Mouse (Mus musculus): ENCODE measurements around the gene Kctd20. TPM values are rescaled to one million over a fixed set of nuclear protein-coding genes. Genes with fewer than 3 reads are reported as not detected.
"Not testable (repeated sequence)": the region's sequence is repeated elsewhere in the genome, so short reads cannot be mapped to it uniquely, and the experiment has no call there.

Gene Kctd20
- polyA plus RNA-seq, 1 experiment from 2014 or later, result 97.9 TPM

DNA sequence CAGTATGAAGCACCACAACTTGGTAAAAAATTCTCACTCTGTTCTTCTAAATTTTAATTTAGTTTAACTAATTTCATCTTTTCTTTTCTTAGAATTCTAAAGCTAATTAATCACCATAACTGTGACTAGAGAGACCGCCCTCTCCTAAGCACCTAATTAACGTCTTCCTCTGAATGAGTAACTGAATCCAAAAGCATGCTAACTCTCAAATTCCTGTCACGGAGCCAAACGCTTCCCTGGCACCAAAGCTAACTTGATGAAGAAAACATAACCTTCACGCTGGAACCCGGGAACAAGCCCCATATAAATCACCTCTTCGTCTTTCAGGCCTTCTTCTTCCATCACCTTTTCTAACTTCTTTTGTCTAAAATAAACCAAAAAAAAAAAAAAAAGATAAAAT lies 40.4 kb downstream of the Kctd20 start:
- H3K9me3 ChIP-seq, result no peaks in the 10 kb centered on the region
- H3K27me3 ChIP-seq, result no peaks in the 10 kb centered on the region
- H3K4me1 ChIP-seq (replicated peaks), result no peaks in the 10 kb centered on the region
- ATAC-seq, result no peak
- H3K9ac ChIP-seq (replicated peaks), result no peak overlapping the region
- no peak overlapping the region for H3K4me3 ChIP-seq (replicated peaks)
- H3K27ac ChIP-seq, result no peak overlapping the region
- H3K36me3 ChIP-seq, result peaks cover 74% of the 10 kb centered on the region
- H3K4me2 ChIP-seq (replicated peaks), result no peak overlapping the region
- 85% methylated on average over 7 of the region's 7 CpGs for WGBS

DNA sequence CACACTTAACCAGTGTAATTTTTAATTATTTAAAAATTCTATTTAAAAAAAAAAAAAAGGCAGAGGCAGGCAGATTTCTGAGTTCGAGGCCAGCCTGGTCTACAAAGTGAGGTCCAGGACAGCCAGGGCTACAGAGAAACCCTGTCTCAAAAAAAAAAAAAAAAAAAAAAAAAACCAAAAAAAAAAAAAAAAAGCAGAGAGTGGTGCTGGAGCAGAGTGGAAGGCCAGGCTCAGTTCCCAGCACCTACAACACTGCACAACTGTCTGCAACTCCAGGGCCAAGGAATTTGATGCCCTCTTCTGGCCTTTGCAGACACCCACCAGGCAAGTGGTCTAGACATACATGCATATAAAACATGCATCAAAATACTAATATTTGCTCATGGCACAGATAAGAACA lies 41.3 kb downstream of the Kctd20 start:
- not testable (repeated sequence) for H3K4me2 ChIP-seq (replicated peaks); H3K4me3 ChIP-seq (replicated peaks); H3K9ac ChIP-seq (replicated peaks); ATAC-seq; H3K9me3 ChIP-seq; H3K27me3 ChIP-seq; H3K27ac ChIP-seq; H3K4me1 ChIP-seq (replicated peaks)
- WGBS, result 92% methylated on average over 1 of the region's 1 CpGs
- peaks cover 73% of the 10 kb centered on the region for H3K36me3 ChIP-seq

DNA sequence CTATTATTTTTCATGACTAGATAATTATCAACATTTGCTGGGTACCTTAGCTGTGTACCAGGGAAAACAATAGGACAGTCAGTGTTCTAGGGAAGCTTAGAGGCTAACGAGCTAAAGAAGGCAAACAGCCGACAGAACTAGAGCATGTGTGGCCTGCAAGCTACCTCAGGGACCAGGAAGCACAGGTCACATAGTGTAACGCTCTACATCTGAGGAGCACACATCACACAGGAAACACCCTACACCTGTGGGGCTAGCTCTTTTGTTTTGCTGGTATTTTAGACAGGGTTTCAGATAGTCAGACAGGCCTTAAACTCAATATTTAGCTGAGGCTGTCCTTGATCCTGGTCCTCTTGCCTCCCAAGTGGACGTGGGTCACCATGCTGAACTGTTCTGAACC lies 42.9 kb downstream of the Kctd20 start:
- ATAC-seq, result no peak
- H3K27me3 ChIP-seq, result no peaks in the 10 kb centered on the region
- H3K9ac ChIP-seq (replicated peaks), result no peak overlapping the region
- 93% methylated on average over 4 of the region's 4 CpGs for WGBS
- H3K9me3 ChIP-seq, result no peaks in the 10 kb centered on the region
- no peak overlapping the region for H3K27ac ChIP-seq
- no peaks in the 10 kb centered on the region for H3K4me1 ChIP-seq (replicated peaks)
- H3K4me3 ChIP-seq (replicated peaks), result no peak overlapping the region
- H3K4me2 ChIP-seq (replicated peaks), result no peak overlapping the region
- H3K36me3 ChIP-seq, result peaks cover 74% of the 10 kb centered on the region

DNA sequence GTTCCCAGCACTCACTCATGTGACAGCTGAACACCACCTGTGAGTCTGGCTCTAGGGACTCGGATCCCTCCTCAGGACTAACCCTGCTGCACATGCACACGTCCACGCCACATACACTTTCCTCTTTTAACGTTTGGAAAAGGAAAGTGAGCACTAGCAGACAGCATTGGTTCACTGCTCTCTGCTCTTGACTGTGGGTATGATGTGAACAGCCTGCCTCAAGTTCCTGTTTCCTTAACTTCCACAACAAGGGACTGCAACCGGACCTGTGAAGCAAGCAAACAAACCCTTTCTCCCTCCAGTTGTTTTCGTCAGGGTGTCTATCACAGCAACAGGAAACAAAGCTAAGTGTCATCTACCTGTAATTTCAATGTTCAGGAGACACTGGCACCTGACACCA lies 48.7 kb downstream of the Kctd20 start:
- Histone ChIP-seq H3K27me3 (no peaks in the 10 kb centered on the region), H3K9ac (replicated peaks) (no peak overlapping the region), H3K27ac (no peak overlapping the region), H3K9me3 (no peaks in the 10 kb centered on the region), H3K4me1 (replicated peaks) (peaks cover 10% of the 10 kb centered on the region), H3K36me3 (peaks cover 49% of the 10 kb centered on the region), H3K4me3 (replicated peaks) (no peak overlapping the region), H3K4me2 (replicated peaks) (no peak overlapping the region)
- no peak for ATAC-seq
- WGBS, result 97% methylated on average over 6 of the region's 6 CpGs

DNA sequence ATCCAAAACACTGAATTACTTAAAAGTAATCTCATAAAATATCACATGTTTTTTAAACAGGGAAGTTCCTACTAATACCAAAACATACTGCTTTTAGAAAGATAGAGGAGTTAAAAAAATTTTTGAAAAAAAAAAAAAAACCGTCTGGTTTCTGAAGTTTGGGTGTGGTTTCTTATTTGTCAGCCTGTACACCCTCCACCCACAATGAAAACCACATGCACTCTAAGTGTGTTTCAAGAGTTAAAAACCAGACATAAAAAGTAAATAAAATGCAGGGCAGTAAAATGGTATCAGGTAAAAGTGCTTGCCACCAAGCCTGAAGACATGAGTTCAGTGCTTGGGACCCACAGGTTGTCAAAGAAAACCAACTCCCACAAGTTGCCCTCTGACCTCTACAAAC lies 52.0 kb downstream of the Kctd20 start:
- 92% methylated on average over 1 of the region's 1 CpGs for WGBS
- H3K27ac ChIP-seq, result no peak overlapping the region
- peaks cover 30% of the 10 kb centered on the region for H3K4me1 ChIP-seq (replicated peaks)
- no peak for ATAC-seq
- H3K4me2 ChIP-seq (replicated peaks), result no peak overlapping the region
- H3K27me3 ChIP-seq, result no peaks in the 10 kb centered on the region
- no peaks in the 10 kb centered on the region for H3K9me3 ChIP-seq
- H3K36me3 ChIP-seq, result peaks cover 23% of the 10 kb centered on the region
- no peak overlapping the region for H3K4me3 ChIP-seq (replicated peaks)
- H3K9ac ChIP-seq (replicated peaks), result no peak overlapping the region

DNA sequence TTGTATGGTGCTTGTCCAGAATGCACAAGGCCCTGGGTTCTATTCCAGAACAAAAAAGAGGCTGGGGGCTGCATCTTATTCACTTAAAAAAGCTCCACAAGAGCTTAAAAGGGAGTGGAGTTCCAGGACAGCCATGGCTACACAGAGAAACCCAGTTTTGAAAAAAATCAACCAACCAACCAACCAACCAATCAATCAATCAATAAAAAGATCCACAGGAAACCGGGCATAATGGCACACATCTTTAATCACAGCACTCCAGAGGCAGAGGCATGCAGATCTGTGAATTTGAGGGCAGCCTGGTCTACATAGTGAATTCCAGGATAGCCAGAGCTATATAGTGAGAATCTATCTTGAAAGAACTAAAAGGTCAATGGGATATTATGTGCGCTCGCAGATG lies 53.3 kb downstream of the Kctd20 start:
- H3K4me2 ChIP-seq (replicated peaks), result peak overlapping the region; percentile 83
- no peak overlapping the region for H3K27ac ChIP-seq
- H3K9me3 ChIP-seq, result no peaks in the 10 kb centered on the region
- WGBS, result 93% methylated on average over 3 of the region's 3 CpGs
- no peak overlapping the region for H3K9ac ChIP-seq (replicated peaks)
- ATAC-seq, result no peak
- H3K27me3 ChIP-seq, result no peaks in the 10 kb centered on the region
- peaks cover 11% of the 10 kb centered on the region for H3K36me3 ChIP-seq
- 0 out of 2 replicates have a peak overlapping the region, but pooled peaks have one; percentile 96 for H3K4me3 ChIP-seq (replicated peaks)
- H3K4me1 ChIP-seq (replicated peaks), result peaks cover 30% of the 10 kb centered on the region

DNA sequence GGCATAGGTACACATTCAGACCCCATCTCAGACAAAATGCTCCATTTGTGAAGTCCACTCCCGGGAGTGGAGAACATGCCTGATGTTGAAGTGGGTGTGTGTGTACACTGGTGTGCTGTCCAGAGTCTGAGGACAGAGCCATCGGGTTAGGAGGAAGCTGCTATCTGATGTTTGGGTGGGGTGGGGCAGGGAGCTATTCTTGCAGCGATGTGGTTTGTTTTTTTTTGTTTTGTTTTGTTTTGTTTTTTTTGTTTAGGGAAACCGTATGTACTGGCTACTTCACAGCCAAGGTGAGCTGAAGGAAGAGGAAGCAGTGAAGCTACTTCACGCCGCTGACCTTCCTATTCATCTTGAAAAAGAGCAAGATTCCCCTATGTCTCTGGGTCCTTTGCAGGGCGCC lies 55.1 kb downstream of the Kctd20 start:
- Histone ChIP-seq H3K4me2 (replicated peaks) (peak overlapping the region; percentile 83), H3K9ac (replicated peaks) (peak overlapping the region; percentile 97), H3K4me3 (replicated peaks) (peak overlapping the region; percentile 96), H3K27ac (peak overlapping the region; percentile 95), H3K36me3 (no peaks in the 10 kb centered on the region), H3K27me3 (no peaks in the 10 kb centered on the region), H3K4me1 (replicated peaks) (peaks cover 30% of the 10 kb centered on the region), H3K9me3 (no peaks in the 10 kb centered on the region)
- WGBS, result 8% methylated on average over 7 of the region's 7 CpGs
- ATAC-seq, result no peak

DNA sequence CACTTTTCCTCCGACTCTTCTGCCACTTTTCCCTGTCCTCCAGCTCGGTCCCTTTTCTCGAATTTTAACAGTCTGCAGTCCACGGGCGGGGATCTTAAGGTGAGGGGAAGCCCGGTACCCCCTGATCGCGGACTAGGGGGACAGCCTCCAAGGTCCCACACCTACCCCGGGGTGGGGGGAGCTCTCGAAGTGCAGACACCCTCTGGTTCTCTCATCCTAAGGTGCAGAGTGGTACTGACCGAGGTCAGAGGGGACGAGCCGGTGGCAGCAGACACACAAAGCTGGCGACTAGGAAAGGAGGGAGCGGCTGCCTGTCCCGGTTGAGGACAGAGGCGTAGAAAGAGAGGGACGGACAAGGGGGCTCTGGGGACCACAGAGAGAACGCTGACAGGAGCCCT lies 55.5 kb downstream of the Kctd20 start:
- Histone ChIP-seq H3K27ac (peak overlapping the region; percentile 95), H3K4me1 (replicated peaks) (peaks cover 30% of the 10 kb centered on the region), H3K9me3 (no peaks in the 10 kb centered on the region), H3K9ac (replicated peaks) (peak overlapping the region; percentile 97), H3K4me2 (replicated peaks) (peak overlapping the region; percentile 83), H3K27me3 (no peaks in the 10 kb centered on the region), H3K4me3 (replicated peaks) (peak overlapping the region; percentile 96), H3K36me3 (no peaks in the 10 kb centered on the region)
- ATAC-seq, result no peak
- under 1% methylated on average over 19 of the region's 19 CpGs for WGBS

DNA sequence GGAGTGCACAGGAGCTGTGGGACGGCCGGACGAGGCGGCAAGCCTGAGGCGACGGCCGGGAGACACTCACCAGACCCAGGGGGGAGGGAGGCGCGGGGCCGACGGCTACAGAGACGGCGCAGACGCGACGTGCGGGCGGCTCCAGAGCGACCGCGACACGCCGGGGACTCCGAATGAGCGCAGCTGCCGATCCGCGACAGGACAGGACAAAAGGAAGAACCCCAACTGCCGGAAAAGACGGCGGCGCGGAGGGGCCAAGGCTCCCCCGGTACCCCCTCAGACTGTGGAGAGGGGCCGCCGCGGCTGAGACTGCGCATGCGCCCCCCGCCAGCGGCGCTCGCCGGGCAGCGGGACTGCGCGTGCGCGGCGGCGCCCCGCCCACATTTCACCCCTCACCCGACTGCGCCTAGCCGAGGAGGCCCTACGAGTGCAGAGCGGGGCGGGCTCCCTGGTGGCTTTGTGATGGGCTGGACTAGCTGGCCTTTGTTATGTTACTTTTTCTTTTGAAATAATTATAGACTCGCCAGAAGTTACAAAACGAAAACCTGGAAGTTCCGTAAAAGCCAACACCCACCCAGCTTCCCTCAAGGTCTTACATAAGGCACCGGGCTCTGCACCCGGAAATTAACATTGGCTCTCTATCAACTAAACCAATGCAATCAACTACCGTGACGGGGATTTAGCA lies 56.0 kb downstream of the Kctd20 start, which contains the start of gene Stk38:
Gene Stk38 (minus strand): TSS at position 355 of the 685 bp plus-strand sequence.
- Histone ChIP-seq H3K36me3 (no peaks in the 10 kb centered on the region), H3K9ac (replicated peaks) (peak within 1 kb of the TSS; percentile 97), H3K27ac (peak within 1 kb of the TSS; percentile 95), H3K27me3 (no peaks in the 10 kb centered on the region), H3K4me1 (replicated peaks) (peaks cover 30% of the 10 kb centered on the region), H3K4me2 (replicated peaks) (peak within 1 kb of the TSS; percentile 83), H3K4me3 (replicated peaks) (peak within 1 kb of the TSS; percentile 96), H3K9me3 (no peaks in the 10 kb centered on the region)
- ATAC-seq, result peak; percentile 92
- under 1% methylated on average over 61 of the region's 65 CpGs for WGBS

DNA sequence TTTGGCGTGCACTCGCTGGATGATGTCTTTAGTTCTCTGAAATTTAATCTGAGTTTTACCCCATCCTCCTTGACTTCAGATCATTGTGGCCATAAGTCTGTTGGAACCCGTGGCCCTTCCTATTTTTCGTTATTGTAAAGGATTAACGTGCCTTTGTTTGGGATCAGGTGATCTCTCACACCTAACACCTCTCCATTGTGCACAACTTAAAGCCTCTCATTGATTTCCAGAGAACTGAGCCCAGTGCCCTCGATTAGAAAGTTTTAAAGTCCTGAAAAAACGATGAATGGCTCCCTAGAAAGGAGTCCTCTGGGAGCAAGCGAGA lies 56.5 kb downstream of the Kctd20 start:
- WGBS, result 6% methylated on average over 8 of the region's 8 CpGs
- Histone ChIP-seq H3K4me2 (replicated peaks) (peak overlapping the region; percentile 83), H3K27me3 (no peaks in the 10 kb centered on the region), H3K36me3 (no peaks in the 10 kb centered on the region), H3K4me1 (replicated peaks) (peaks cover 30% of the 10 kb centered on the region), H3K9ac (replicated peaks) (peak overlapping the region; percentile 97), H3K4me3 (replicated peaks) (peak overlapping the region; percentile 96), H3K27ac (peak overlapping the region; percentile 95), H3K9me3 (no peaks in the 10 kb centered on the region)
- no peak; the same call in 1 of the 2 replicates for ATAC-seq

DNA sequence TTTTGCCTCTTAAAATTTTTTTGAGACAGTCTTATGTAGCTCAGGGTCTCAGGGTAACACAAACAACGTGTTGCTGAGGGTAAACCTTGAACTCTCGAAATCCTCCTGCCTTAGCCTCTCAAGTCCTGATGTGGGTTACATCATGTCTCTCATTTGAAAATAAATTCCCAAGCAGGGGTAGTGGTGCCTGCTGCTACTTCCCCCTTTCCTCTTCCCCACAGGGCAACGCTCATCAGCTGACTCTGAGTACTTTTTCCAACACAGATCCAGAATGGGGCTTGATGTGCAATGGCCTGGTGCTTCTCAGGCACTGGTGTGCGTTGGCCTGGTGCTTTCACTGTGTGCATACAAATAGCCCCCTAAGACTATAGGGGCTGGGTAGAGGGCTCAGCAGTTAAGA lies 57.4 kb downstream of the Kctd20 start:
- Histone ChIP-seq H3K36me3 (no peaks in the 10 kb centered on the region), H3K9me3 (no peaks in the 10 kb centered on the region), H3K4me3 (replicated peaks) (no peak overlapping the region), H3K27me3 (no peaks in the 10 kb centered on the region), H3K9ac (replicated peaks) (no peak overlapping the region), H3K27ac (no peak overlapping the region), H3K4me2 (replicated peaks) (no peak overlapping the region), H3K4me1 (replicated peaks) (peaks cover 30% of the 10 kb centered on the region)
- WGBS, result 85% methylated on average over 4 of the region's 4 CpGs
- ATAC-seq, result no peak

DNA sequence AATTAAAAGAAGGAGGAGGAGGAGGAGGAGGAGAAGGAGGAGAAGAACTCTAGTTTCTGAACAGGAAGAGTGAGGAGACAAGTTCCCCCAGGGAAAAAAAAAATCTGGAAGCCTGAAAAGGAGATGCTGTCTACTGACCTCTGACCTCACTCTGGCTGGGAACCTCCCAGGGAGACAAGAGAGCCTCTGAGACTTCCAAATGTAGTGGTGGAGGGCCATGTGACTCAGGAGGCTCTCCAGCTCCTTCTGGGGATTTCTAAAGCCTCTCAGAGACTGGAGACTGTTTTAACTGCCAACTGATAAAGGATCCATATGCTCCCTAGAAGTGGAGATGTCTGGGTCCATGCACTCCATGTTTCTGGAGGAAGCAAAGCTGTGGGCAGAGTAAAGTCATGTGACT lies 62.5 kb downstream of the Kctd20 start:
- ATAC-seq, result no peak
- Histone ChIP-seq H3K4me3 (replicated peaks) (no peak overlapping the region), H3K9ac (replicated peaks) (no peak overlapping the region), H3K36me3 (no peaks in the 10 kb centered on the region), H3K4me1 (replicated peaks) (no peaks in the 10 kb centered on the region), H3K27me3 (no peaks in the 10 kb centered on the region), H3K4me2 (replicated peaks) (no peak overlapping the region), H3K9me3 (0 out of 2 replicates have a peak, but pooled peaks cover 3% of the 10 kb centered on the region), H3K27ac (no peak overlapping the region)

DNA sequence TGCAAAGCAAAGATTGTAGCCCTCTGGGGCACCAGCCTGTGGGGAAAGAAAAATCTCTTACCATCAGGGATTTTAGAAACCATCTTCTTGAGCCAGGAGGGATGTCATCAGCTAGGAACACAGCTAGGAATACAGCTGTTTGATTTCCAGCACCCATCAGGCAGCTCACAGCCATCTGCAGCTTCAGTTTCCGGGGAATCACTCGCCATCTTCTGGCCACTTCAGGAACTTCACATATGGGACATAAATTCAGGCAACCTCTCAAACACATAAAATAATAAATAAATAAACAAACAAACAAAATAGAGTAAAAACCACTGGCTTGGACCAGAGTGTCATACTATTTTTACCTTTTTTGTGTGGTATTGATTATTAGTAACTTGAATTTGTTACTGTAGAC lies 63.9 kb downstream of the Kctd20 start:
- 0 out of 2 replicates have a peak, but pooled peaks cover 3% of the 10 kb centered on the region for H3K9me3 ChIP-seq
- no peak overlapping the region for H3K9ac ChIP-seq (replicated peaks)
- 28% methylated on average over 2 of the region's 2 CpGs for WGBS
- no peak for ATAC-seq
- no peak overlapping the region for H3K4me2 ChIP-seq (replicated peaks)
- no peaks in the 10 kb centered on the region for H3K36me3 ChIP-seq
- H3K27ac ChIP-seq, result no peak overlapping the region
- no peak overlapping the region for H3K4me3 ChIP-seq (replicated peaks)
- no peaks in the 10 kb centered on the region for H3K4me1 ChIP-seq (replicated peaks)
- no peaks in the 10 kb centered on the region for H3K27me3 ChIP-seq

Data from midbrain, embryonic 13.5 days (tissue).